Mouse (Mus musculus) thymus, adult 2 months (tissue): ENCODE measurements around the gene Glrx5. TPM values are rescaled to one million over a fixed set of nuclear protein-coding genes. Genes with fewer than 3 reads are reported as not detected.

Experiments
- DNase-seq: peaks from one replicate; pipeline ENCODE4 v3.0.0; 2021
- H3K27ac ChIP-seq: fragments of 200-500 bp; 2 replicates; pipeline ENCODE4 v1.5.1; 2012; ENCODE audit warnings: low read length, control low read depth; ENCODE audit not compliant: control insufficient read depth, insufficient read depth
- H3K27me3 ChIP-seq: fragments of 200-500 bp; 2 replicates; pipeline ENCODE4 v1.6.1; 2012; ENCODE audit warnings: mild to moderate bottlenecking, low read length, moderate library complexity, mixed read lengths; ENCODE audit not compliant: control insufficient read depth, insufficient read depth
- H3K36me3 ChIP-seq: fragments of 200-500 bp; 2 replicates; pipeline ENCODE4 v1.6.1; 2012; ENCODE audit warnings: mild to moderate bottlenecking, low read length, moderate library complexity; ENCODE audit not compliant: control insufficient read depth, insufficient read depth
- H3K4me1 ChIP-seq: fragments of 200-500 bp; replicated peaks from 2 replicates; pipeline ENCODE4 v1.6.1; 2012; ENCODE audit warnings: low read length; ENCODE audit not compliant: control insufficient read depth, insufficient read depth
- H3K4me3 ChIP-seq: fragments of 200-500 bp; 2 replicates; pipeline ENCODE4 v1.5.1; 2012; ENCODE audit warnings: mild to moderate bottlenecking, low read length, control low read depth, moderate library complexity; ENCODE audit not compliant: control insufficient read depth, insufficient read depth
- CTCF ChIP-seq: fragments of 200-500 bp; IDR thresholded peaks from 2 replicates; pipeline ENCODE4 v1.5.1; 2012; ENCODE audit warnings: mild to moderate bottlenecking, control low read depth, low read length, moderate library complexity, borderline replicate concordance; ENCODE audit not compliant: control insufficient read depth, poor library complexity, insufficient read depth; ENCODE audit errors: extremely low read depth
- POLR2A ChIP-seq: fragments of 200-500 bp; IDR thresholded peaks from 2 replicates; pipeline ENCODE4 v1.6.1; 2012; ENCODE audit warnings: mild to moderate bottlenecking, low read length, control low read depth, moderate library complexity; ENCODE audit not compliant: control insufficient read depth, poor library complexity, insufficient read depth; ENCODE audit errors: extremely low read depth
- WGBS: fragments of 180-500 bp; shearing (Covaris S2); methylation state at CpG from one replicate; pipeline ENCODE4 v1.1.7; 2018; 5-methylcytosine and 5-hydroxymethylcytosine counted together
- polyA plus RNA-seq: library from polyadenylated mRNA; depleted of rRNA; stranded (reverse); fragments of >200 nt; gene quantifications from 2 replicates; pipeline ENCODE4 v1.2.3, GENCODE M21; 2012; rRNA removed

Glrx5 gene
- polyA plus RNA-seq, result 66.6 and 68.4 TPM in 2 replicates

DNA sequence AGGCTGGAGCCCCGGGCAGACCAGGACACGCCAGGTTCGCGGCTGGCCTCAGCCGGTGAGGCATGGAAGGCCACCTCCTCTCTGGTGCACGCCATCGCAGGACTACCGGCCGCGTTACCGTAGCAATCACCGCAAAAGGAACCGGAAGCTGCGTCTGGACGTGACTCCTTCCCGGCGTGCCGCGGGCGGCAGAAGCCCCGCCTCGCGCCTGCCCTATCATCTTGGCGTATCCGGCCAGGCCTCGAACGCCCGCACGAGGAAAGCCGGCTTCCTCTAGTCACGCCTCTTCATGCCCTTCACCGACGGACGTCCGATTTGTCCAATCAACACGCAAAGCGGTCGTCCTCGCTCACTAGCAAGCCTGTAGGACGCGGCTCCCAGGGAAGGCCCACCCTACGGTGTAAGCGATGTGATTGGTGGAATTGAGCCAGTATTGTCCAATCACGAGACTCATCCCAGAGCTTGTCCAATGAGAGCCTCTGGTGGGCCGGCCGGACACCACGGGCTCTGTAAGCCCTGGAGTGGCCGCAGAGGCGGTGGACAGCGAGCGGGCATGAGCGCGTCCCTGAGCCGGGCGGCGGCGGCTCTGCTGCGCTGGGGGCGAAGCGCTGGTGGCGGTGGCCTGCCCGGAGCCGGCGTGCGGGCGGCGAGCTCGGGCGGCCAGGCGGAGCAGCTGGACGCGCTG is at the start of gene Glrx5:
Gene Glrx5 (plus strand): TSS at position 542 of the 685 bp plus-strand sequence.
- Histone ChIP-seq H3K27me3 (no peaks in the 10 kb centered on the region), H3K27ac (peak within 1 kb of the TSS; percentile 5; the same call in 1 of the 2 replicates), H3K4me3 (peak within 1 kb of the TSS; percentile 91), H3K4me1 (peaks cover 29% of the 10 kb centered on the region), H3K36me3 (no peaks in the 10 kb centered on the region)
- TF ChIP-seq CTCF (peak; percentile 67; the same call in 1 of the 2 replicates), POLR2A (peak; percentile 40)
- under 1% methylated on average over 72 of the region's 72 CpGs for WGBS
- DNase-seq, result peak; percentile 98

DNA sequence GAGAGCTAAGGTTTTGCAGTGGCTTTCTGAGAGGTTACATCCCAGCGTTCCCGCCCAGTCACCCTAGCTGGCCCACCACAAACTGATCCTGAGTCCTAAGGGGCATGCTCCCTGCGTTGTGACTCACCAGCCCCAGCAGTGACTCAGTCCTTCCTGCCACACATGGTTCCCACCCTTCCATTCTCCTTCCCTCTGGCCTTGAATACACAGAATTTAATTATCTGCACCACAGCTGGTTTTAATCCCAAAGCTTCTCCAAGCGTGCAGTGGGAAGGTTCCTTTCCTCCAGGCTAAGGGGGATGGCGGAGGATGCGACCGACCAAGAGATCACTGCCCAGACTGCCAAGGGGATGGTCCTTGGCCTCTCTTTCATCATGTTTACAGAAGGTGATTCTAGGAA is 49.0 kb upstream of the Glrx5 start:
- DNase-seq, result no peak
- TF ChIP-seq CTCF (no peak), POLR2A (no peak)
- Histone ChIP-seq H3K36me3 (no peaks in the 10 kb centered on the region), H3K27ac (no peak overlapping the region), H3K4me3 (no peak overlapping the region), H3K4me1 (peaks cover 6% of the 10 kb centered on the region; the same call in 1 of the 2 replicates), H3K27me3 (no peaks in the 10 kb centered on the region)
- 87% methylated on average over 7 of the region's 7 CpGs for WGBS

DNA sequence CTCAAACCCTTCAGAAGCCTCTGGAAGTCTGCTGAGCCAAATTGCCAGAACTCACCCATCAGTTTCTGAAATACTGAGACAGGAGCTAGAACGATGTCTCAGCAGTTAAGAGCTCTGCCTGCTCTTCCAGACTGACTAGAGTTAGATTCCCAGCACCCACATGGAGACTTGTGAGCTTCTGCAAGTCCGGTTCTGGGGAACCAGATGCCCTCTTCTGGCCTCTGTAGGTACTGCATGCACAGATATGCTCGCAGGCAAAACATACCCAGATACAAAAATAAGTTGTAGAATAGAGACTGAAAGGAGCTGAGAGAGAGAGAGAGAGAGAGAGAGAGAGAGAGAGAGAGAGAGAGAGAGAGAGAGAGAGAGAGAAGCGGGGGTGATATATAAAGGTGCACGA is 47.4 kb upstream of the Glrx5 start:
- H3K4me1 ChIP-seq, result peaks cover 6% of the 10 kb centered on the region; the same call in 1 of the 2 replicates
- TF ChIP-seq POLR2A, result no peak
- no peak for TF ChIP-seq CTCF
- H3K4me3 ChIP-seq, result no peak overlapping the region
- DNase-seq, result no peak
- WGBS, result 98% methylated on average over 5 of the region's 5 CpGs
- no peaks in the 10 kb centered on the region for H3K36me3 ChIP-seq
- H3K27ac ChIP-seq, result no peak overlapping the region
- no peaks in the 10 kb centered on the region for H3K27me3 ChIP-seq

DNA sequence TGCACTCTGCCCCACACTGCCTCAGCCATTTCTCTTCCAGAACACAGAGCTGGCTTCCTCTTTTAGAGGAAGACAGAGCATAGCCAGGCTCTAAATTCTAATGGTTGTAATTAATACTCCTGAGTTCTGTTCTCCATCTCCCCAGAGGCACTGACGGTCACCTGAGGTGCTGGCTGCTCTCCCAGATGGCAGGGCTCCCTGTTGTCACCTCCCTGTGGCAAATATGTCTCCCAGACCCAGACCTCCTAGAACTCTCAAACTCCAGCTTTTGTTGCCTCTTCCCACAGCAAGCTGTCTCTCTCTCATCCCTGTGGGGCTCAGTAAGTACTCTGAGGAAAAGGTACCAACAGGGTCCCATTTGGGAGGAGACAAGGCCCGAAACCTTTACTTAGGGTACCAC is 46.5 kb upstream of the Glrx5 start:
- WGBS, result 99% methylated on average over 2 of the region's 2 CpGs
- DNase-seq, result no peak
- TF ChIP-seq CTCF, result no peak
- TF ChIP-seq POLR2A, result no peak
- Histone ChIP-seq H3K27me3 (no peaks in the 10 kb centered on the region), H3K4me3 (no peak overlapping the region), H3K27ac (no peak overlapping the region), H3K4me1 (peaks cover 12% of the 10 kb centered on the region), H3K36me3 (no peaks in the 10 kb centered on the region)

DNA sequence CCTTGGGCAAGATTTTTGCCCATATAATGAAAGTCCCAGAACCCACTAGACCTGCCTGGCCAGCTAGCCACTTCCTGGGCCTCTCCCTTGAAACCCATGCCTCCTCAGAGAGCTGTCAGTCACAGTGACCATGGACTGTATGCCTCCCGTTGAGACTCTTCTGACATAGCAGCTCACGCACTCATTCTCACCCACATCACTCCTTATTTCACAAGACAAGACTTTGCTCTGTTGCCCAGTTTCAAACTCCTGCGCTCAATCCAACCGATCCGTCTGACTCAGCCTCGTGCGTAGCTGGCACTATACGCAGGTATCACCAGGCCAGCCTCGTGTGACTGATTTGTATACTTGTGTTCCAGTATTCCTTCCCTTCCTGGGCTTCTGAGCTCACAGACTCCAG is 45.7 kb upstream of the Glrx5 start:
- no peak for TF ChIP-seq CTCF
- TF ChIP-seq POLR2A, result no peak
- Histone ChIP-seq H3K36me3 (no peaks in the 10 kb centered on the region), H3K27ac (no peak overlapping the region), H3K4me1 (peaks cover 15% of the 10 kb centered on the region), H3K27me3 (no peaks in the 10 kb centered on the region), H3K4me3 (no peak overlapping the region)
- 94% methylated on average over 9 of the region's 9 CpGs for WGBS
- no peak for DNase-seq

DNA sequence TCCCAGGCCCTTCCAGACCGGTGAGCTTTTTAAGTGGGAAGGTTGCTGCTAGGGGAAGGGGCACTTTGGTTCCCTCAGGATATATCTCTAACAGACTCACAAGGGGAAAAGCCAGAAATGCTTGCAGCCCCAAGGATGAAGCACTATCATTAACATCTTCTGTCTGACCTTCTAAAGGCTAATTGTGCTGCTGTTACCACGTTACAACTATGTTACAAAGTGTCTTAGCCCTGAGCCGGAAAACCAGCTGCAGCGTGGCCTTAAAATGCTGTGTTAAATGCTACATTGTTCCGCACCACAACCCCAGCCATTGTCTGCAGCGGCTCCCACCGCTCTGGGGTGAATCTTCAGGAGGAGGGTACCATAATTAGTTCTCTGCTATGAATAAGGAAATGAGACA is 44.6 kb upstream of the Glrx5 start:
- DNase-seq, result no peak
- H3K4me3 ChIP-seq, result no peak overlapping the region
- H3K36me3 ChIP-seq, result no peaks in the 10 kb centered on the region
- 96% methylated on average over 7 of the region's 7 CpGs for WGBS
- H3K27me3 ChIP-seq, result no peaks in the 10 kb centered on the region
- peaks cover 15% of the 10 kb centered on the region for H3K4me1 ChIP-seq
- no peak for TF ChIP-seq POLR2A
- TF ChIP-seq CTCF, result no peak
- no peak overlapping the region for H3K27ac ChIP-seq

DNA sequence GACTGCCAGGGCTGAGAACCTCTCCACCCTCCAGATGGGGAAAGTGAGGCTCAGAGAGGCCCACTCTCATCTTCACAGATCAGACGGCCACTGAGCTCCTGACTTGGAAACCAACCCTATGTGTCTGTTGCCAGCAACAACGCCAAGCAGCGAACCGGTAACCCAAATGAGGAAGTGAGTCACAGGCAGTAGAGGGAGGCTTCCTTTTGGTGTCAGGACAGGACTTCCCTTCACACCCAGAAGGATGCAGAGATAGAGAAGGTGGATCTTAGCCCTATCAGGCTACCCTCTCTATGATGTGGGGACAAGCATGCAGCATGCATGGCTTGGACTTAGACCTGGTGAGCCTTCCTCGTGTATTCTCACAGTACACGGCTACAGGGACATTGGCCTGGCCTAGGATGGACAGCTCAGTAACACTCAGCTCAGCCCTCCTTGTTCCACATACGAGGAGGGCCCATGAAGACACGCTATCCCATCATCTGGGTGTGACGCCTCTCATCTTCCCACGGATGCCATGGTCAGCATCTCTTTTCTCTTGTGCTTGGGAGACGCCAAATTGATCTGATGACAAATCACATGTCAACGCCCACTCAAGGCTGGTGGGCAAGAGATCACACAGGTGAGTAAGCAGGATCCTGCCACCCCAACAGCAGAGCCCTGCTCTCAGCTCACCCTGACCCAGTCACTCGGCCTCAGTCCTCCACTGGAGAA is 41.6 kb upstream of the Glrx5 start:
- no peak overlapping the region for H3K4me3 ChIP-seq
- H3K27me3 ChIP-seq, result no peaks in the 10 kb centered on the region
- no peak overlapping the region for H3K27ac ChIP-seq
- TF ChIP-seq POLR2A (no peak), CTCF (no peak)
- no peak for DNase-seq
- no peaks in the 10 kb centered on the region for H3K36me3 ChIP-seq
- WGBS, result 47% methylated on average over 13 of the region's 13 CpGs
- peaks cover 22% of the 10 kb centered on the region for H3K4me1 ChIP-seq
